Mouse (Mus musculus): ENCODE results near the gene B4galt2. TPM values are rescaled to one million over a fixed set of nuclear protein-coding genes. Genes with fewer than 3 reads are reported as not detected.

B4galt2 gene
- polyA plus RNA-seq, 1 experiment from 2014 or later, result 78.1 TPM

- ATAC-seq (ENCODE audit: low FRiP score, low TSS enrichment) (no peak), DNase-seq (no peak)
- H3K4me1 ChIP-seq (ENCODE audit: control insufficient read depth, insufficient read depth, low read length), result no peaks in the 10 kb centered on the region
- H3K36me3 ChIP-seq (ENCODE audit: control insufficient read depth, insufficient read depth, low read length), result no peaks in the 10 kb centered on the region
- 92% methylated on average over 5 of the region's 5 CpGs for WGBS
- no peak overlapping the region for H3K9ac ChIP-seq (replicated peaks; ENCODE audit: low read length)
- H3K4me2 ChIP-seq (ENCODE audit: low read length), result no peak overlapping the region
- no peaks in the 10 kb centered on the region for H3K27me3 ChIP-seq (ENCODE audit: control insufficient read depth, insufficient read depth, low read length)
- no peak overlapping the region for H3K4me3 ChIP-seq (replicated peaks; ENCODE audit: low read depth, low read length)
- H3K27ac ChIP-seq (replicated peaks; ENCODE audit: low read depth, low read length), result no peak overlapping the region
- no peaks in the 10 kb centered on the region for H3K9me3 ChIP-seq (ENCODE audit: control insufficient read depth, low read length)
Measured at GRCm38 (mm10) chr4:117843101-117843500, 40.2 kb downstream of the B4galt2 start.

- no peak overlapping the region for H3K9ac ChIP-seq (replicated peaks; ENCODE audit: low read length)
- H3K4me1 ChIP-seq (ENCODE audit: control insufficient read depth, insufficient read depth, low read length), result no peaks in the 10 kb centered on the region; the same call in 1 of the 2 replicates
- H3K27me3 ChIP-seq (ENCODE audit: control insufficient read depth, insufficient read depth, low read length), result no peaks in the 10 kb centered on the region
- H3K9me3 ChIP-seq (ENCODE audit: control insufficient read depth, low read length), result no peaks in the 10 kb centered on the region
- no peak overlapping the region for H3K4me2 ChIP-seq (ENCODE audit: low read length)
- DNase-seq (no peak), ATAC-seq (ENCODE audit: low FRiP score, low TSS enrichment) (no peak)
- H3K27ac ChIP-seq (replicated peaks; ENCODE audit: low read depth, low read length), result no peak overlapping the region
- 90% methylated on average over 3 of the region's 3 CpGs for WGBS
- H3K4me3 ChIP-seq (replicated peaks; ENCODE audit: low read depth, low read length), result no peak overlapping the region
- no peaks in the 10 kb centered on the region for H3K36me3 ChIP-seq (ENCODE audit: control insufficient read depth, insufficient read depth, low read length)
Measured at GRCm38 (mm10) chr4:117841566-117841965, 41.7 kb downstream of the B4galt2 start.

GRCm38 (mm10) chr4:117840821-117841220, 42.5 kb downstream of the B4galt2 start:
- no peak for ATAC-seq (ENCODE audit: low FRiP score, low TSS enrichment)
- Histone ChIP-seq H3K27me3 (ENCODE audit: control insufficient read depth, insufficient read depth, low read length) (no peaks in the 10 kb centered on the region), H3K9ac (replicated peaks; ENCODE audit: low read length) (no peak overlapping the region), H3K9me3 (ENCODE audit: control insufficient read depth, low read length) (no peaks in the 10 kb centered on the region), H3K4me2 (ENCODE audit: low read length) (no peak overlapping the region), H3K27ac (replicated peaks; ENCODE audit: low read depth, low read length) (no peak overlapping the region), H3K36me3 (ENCODE audit: control insufficient read depth, insufficient read depth, low read length) (no peaks in the 10 kb centered on the region), H3K4me3 (replicated peaks; ENCODE audit: low read depth, low read length) (no peak overlapping the region), H3K4me1 (ENCODE audit: control insufficient read depth, insufficient read depth, low read length) (no peaks in the 10 kb centered on the region; the same call in 1 of the 2 replicates)
- whole genome bisulfite sequencing, result 93% methylated on average over 5 of the region's 5 CpGs
- DNase-seq, result no peak

- Histone ChIP-seq H3K27me3 (ENCODE audit: control insufficient read depth, insufficient read depth, low read length) (no peaks in the 10 kb centered on the region), H3K9me3 (ENCODE audit: control insufficient read depth, low read length) (no peaks in the 10 kb centered on the region), H3K4me1 (ENCODE audit: control insufficient read depth, insufficient read depth, low read length) (peaks cover 6% of the 10 kb centered on the region), H3K36me3 (ENCODE audit: control insufficient read depth, insufficient read depth, low read length) (no peaks in the 10 kb centered on the region), H3K4me2 (ENCODE audit: low read length) (no peak overlapping the region), H3K9ac (replicated peaks; ENCODE audit: low read length) (no peak overlapping the region), H3K4me3 (replicated peaks; ENCODE audit: low read depth, low read length) (no peak overlapping the region), H3K27ac (replicated peaks; ENCODE audit: low read depth, low read length) (no peak overlapping the region)
- 76% methylated on average over 6 of the region's 6 CpGs for whole genome bisulfite sequencing
- ATAC-seq (ENCODE audit: low FRiP score, low TSS enrichment), result no peak
- DNase-seq, result no peak
Measured at GRCm38 (mm10) chr4:117839366-117839765, 43.9 kb downstream of the B4galt2 start.

- DNase-seq (no peak), ATAC-seq (ENCODE audit: low FRiP score, low TSS enrichment) (no peak)
- Histone ChIP-seq H3K4me1 (ENCODE audit: control insufficient read depth, insufficient read depth, low read length) (peaks cover 8% of the 10 kb centered on the region), H3K4me2 (ENCODE audit: low read length) (0 out of 2 replicates have a peak overlapping the region, but pooled peaks have one; percentile 74), H3K27me3 (ENCODE audit: control insufficient read depth, insufficient read depth, low read length) (no peaks in the 10 kb centered on the region), H3K4me3 (replicated peaks; ENCODE audit: low read depth, low read length) (no peak overlapping the region), H3K9me3 (ENCODE audit: control insufficient read depth, low read length) (no peaks in the 10 kb centered on the region), H3K27ac (replicated peaks; ENCODE audit: low read depth, low read length) (no peak overlapping the region), H3K36me3 (ENCODE audit: control insufficient read depth, insufficient read depth, low read length) (no peaks in the 10 kb centered on the region), H3K9ac (replicated peaks; ENCODE audit: low read length) (no peak overlapping the region)
- WGBS, result 67% methylated on average over 4 of the region's 4 CpGs
Measured at GRCm38 (mm10) chr4:117837271-117837670, 46.0 kb downstream of the B4galt2 start.

- Histone ChIP-seq H3K9ac (replicated peaks; ENCODE audit: low read length) (peak overlapping the region; percentile 66), H3K4me3 (replicated peaks; ENCODE audit: low read depth, low read length) (peak overlapping the region; percentile 55), H3K27me3 (ENCODE audit: control insufficient read depth, insufficient read depth, low read length) (no peaks in the 10 kb centered on the region), H3K4me2 (ENCODE audit: low read length) (peak overlapping the region; percentile 74), H3K9me3 (ENCODE audit: control insufficient read depth, low read length) (no peaks in the 10 kb centered on the region), H3K36me3 (ENCODE audit: control insufficient read depth, insufficient read depth, low read length) (no peaks in the 10 kb centered on the region), H3K4me1 (ENCODE audit: control insufficient read depth, insufficient read depth, low read length) (peaks cover 8% of the 10 kb centered on the region), H3K27ac (replicated peaks; ENCODE audit: low read depth, low read length) (peak overlapping the region; percentile 86)
- DNase-seq (peak; percentile 94), ATAC-seq (ENCODE audit: low FRiP score, low TSS enrichment) (peak; percentile 93)
- under 1% methylated on average over 48 of the region's 48 CpGs for WGBS
Measured at GRCm38 (mm10) chr4:117836204-117836767, 47.0 kb downstream of the B4galt2 start.

GRCm38 (mm10) chr4:117835531-117836111, 47.7 kb downstream of the B4galt2 start:
- under 1% methylated on average over 60 of the region's 60 CpGs for WGBS
- Histone ChIP-seq H3K4me1 (ENCODE audit: control insufficient read depth, insufficient read depth, low read length) (peaks cover 8% of the 10 kb centered on the region), H3K27me3 (ENCODE audit: control insufficient read depth, insufficient read depth, low read length) (no peaks in the 10 kb centered on the region), H3K4me2 (ENCODE audit: low read length) (peak overlapping the region; percentile 74), H3K4me3 (replicated peaks; ENCODE audit: low read depth, low read length) (peak overlapping the region; percentile 55), H3K9ac (replicated peaks; ENCODE audit: low read length) (peak overlapping the region; percentile 66), H3K27ac (replicated peaks; ENCODE audit: low read depth, low read length) (peak overlapping the region; percentile 86), H3K36me3 (ENCODE audit: control insufficient read depth, insufficient read depth, low read length) (no peaks in the 10 kb centered on the region), H3K9me3 (ENCODE audit: control insufficient read depth, low read length) (no peaks in the 10 kb centered on the region)
- DNase-seq (peak; percentile 75), ATAC-seq (ENCODE audit: low FRiP score, low TSS enrichment) (peak; percentile 21; the same call in 1 of the 2 replicates)

- Histone ChIP-seq H3K36me3 (ENCODE audit: control insufficient read depth, insufficient read depth, low read length) (no peaks in the 10 kb centered on the region), H3K27me3 (ENCODE audit: control insufficient read depth, insufficient read depth, low read length) (no peaks in the 10 kb centered on the region), H3K27ac (replicated peaks; ENCODE audit: low read depth, low read length) (peak overlapping the region; percentile 86), H3K9me3 (ENCODE audit: control insufficient read depth, low read length) (no peaks in the 10 kb centered on the region), H3K9ac (replicated peaks; ENCODE audit: low read length) (peak overlapping the region; percentile 66), H3K4me1 (ENCODE audit: control insufficient read depth, insufficient read depth, low read length) (peaks cover 8% of the 10 kb centered on the region), H3K4me2 (ENCODE audit: low read length) (peak overlapping the region; percentile 74), H3K4me3 (replicated peaks; ENCODE audit: low read depth, low read length) (peak overlapping the region; percentile 55)
- WGBS, result 1% methylated on average over 36 of the region's 36 CpGs
- ATAC-seq (ENCODE audit: low FRiP score, low TSS enrichment) (peak; percentile 25; the same call in 1 of the 2 replicates), DNase-seq (peak; percentile 83)
Measured at GRCm38 (mm10) chr4:117834845-117835530, 48.3 kb downstream of the B4galt2 start.
